Mouse (Mus musculus) lung, postnatal 0 days (tissue): ENCODE measurements at regions not wholly inside any gene's neighbourhood (a gene's known extent, or its start where the extent isn't known, plus 50 kb on each side); places are given as distances from the start of the nearest gene placed in this dataset.

Source experiments
- ATAC-seq: fragments of 200-750 bp; cut with Nextera tagmentation; 2 replicates; pipeline ENCODE4 v1.8.0; 2017; ENCODE audit warnings: moderate library complexity
- DNase-seq: peaks from one replicate; pipeline ENCODE4 v3.0.0-alpha.2; 2016; ENCODE audit warnings: low spot score
- H3K27ac ChIP-seq: fragments of 300-500 bp; sonication (generic); 2 replicates; pipeline ENCODE4 v1.5.1; 2014; ENCODE audit warnings: antibody characterized with exemption, mild to moderate bottlenecking, low read length, mixed read lengths
- H3K27me3 ChIP-seq: fragments of 300-500 bp; sonication (generic); replicated peaks from 2 replicates; pipeline ENCODE4 v1.6.1; 2014; ENCODE audit warnings: low read length, mixed read lengths; ENCODE audit not compliant: insufficient read depth
- H3K36me3 ChIP-seq: fragments of 300-500 bp; sonication (generic); 2 replicates; pipeline ENCODE4 v1.6.1; 2014; ENCODE audit warnings: low read length, mixed read lengths; ENCODE audit not compliant: insufficient read depth
- H3K4me1 ChIP-seq: fragments of 300-500 bp; sonication (generic); 2 replicates; pipeline ENCODE4 v1.6.1; 2014; ENCODE audit warnings: antibody characterized with exemption, low read depth, low read length, mixed read lengths; ENCODE audit not compliant: insufficient read depth
- H3K4me2 ChIP-seq: fragments of 300-500 bp; sonication (generic); replicated peaks from 2 replicates; pipeline ENCODE4 v1.6.1; 2014; ENCODE audit warnings: low read depth, mild to moderate bottlenecking, low read length, moderate library complexity, mixed read lengths
- H3K4me3 ChIP-seq: fragments of 300-500 bp; sonication (generic); 2 replicates; pipeline ENCODE4 v1.5.1; 2014; ENCODE audit warnings: low read depth, low read length
- H3K9ac ChIP-seq: fragments of 300-500 bp; sonication (generic); replicated peaks from 2 replicates; pipeline ENCODE4 v1.6.1; 2014; ENCODE audit warnings: low read depth, mild to moderate bottlenecking
- H3K9me3 ChIP-seq: fragments of 300-500 bp; sonication (generic); 2 replicates; pipeline ENCODE4 v1.6.1; 2016; ENCODE audit warnings: low read length, mixed read lengths
- CTCF ChIP-seq: IDR thresholded peaks from 2 replicates; pipeline ENCODE4 v1.5.1; 2016; ENCODE audit warnings: antibody characterized with exemption, mild to moderate bottlenecking
- EP300 ChIP-seq: IDR thresholded peaks from 2 replicates; pipeline ENCODE4 v1.6.1; 2016; ENCODE audit warnings: antibody characterized with exemption, mild to moderate bottlenecking, control low read depth
- WGBS: fragments of 180-500 bp; shearing (Covaris S2); extraction: QIAGEN DNeasy Blood & Tissue Kit; methylation state at CpG from one replicate; pipeline ENCODE4 v1.1.7; 2014; 5-methylcytosine and 5-hydroxymethylcytosine counted together

GRCm38 (mm10) chr2:161390954-161391690 is 282.2 kb upstream of the Chd6 start:
- no peak overlapping the region for H3K27ac ChIP-seq
- H3K9me3 ChIP-seq, result no peaks in the 10 kb centered on the region
- DNase-seq (no peak), ATAC-seq (no peak)
- no peak overlapping the region for H3K9ac ChIP-seq
- H3K4me1 ChIP-seq, result no peaks in the 10 kb centered on the region
- H3K4me3 ChIP-seq, result no peak overlapping the region
- 73% methylated on average over 15 of the region's 15 CpGs for WGBS
- no peak overlapping the region for H3K4me2 ChIP-seq
- TF ChIP-seq EP300 (no peak), CTCF (no peak)
- H3K27me3 ChIP-seq, result no peaks in the 10 kb centered on the region
- no peaks in the 10 kb centered on the region for H3K36me3 ChIP-seq

- ATAC-seq (no peak), DNase-seq (no peak)
- H3K4me3 ChIP-seq, result no peak overlapping the region
- H3K9me3 ChIP-seq, result no peaks in the 10 kb centered on the region
- TF ChIP-seq CTCF (no peak), EP300 (no peak)
- H3K9ac ChIP-seq, result no peak overlapping the region
- no peak overlapping the region for H3K4me2 ChIP-seq
- no peaks in the 10 kb centered on the region for H3K36me3 ChIP-seq
- H3K27me3 ChIP-seq, result no peaks in the 10 kb centered on the region
- H3K27ac ChIP-seq, result no peak overlapping the region
- 83% methylated on average over 5 of the region's 5 CpGs for WGBS
- H3K4me1 ChIP-seq, result no peaks in the 10 kb centered on the region
Measured at GRCm38 (mm10) chr2:161389318-161389835, 280.5 kb upstream of the Chd6 start.

GRCm38 (mm10) chr2:161387054-161387453 is 278.2 kb upstream of the Chd6 start:
- no peak overlapping the region for H3K27ac ChIP-seq
- 51% methylated on average over 6 of the region's 6 CpGs for WGBS
- no peak overlapping the region for H3K4me3 ChIP-seq
- no peaks in the 10 kb centered on the region for H3K9me3 ChIP-seq
- no peaks in the 10 kb centered on the region for H3K4me1 ChIP-seq
- no peaks in the 10 kb centered on the region for H3K27me3 ChIP-seq
- no peaks in the 10 kb centered on the region for H3K36me3 ChIP-seq
- H3K9ac ChIP-seq, result no peak overlapping the region
- TF ChIP-seq CTCF (no peak), EP300 (no peak)
- ATAC-seq, result no peak
- no peak overlapping the region for H3K4me2 ChIP-seq
- no peak for DNase-seq

GRCm38 (mm10) chr2:161382411-161382810 is 273.5 kb upstream of the Chd6 start:
- Histone ChIP-seq H3K4me1 (no peaks in the 10 kb centered on the region), H3K36me3 (no peaks in the 10 kb centered on the region), H3K9me3 (no peaks in the 10 kb centered on the region), H3K4me2 (no peak overlapping the region), H3K27ac (no peak overlapping the region), H3K9ac (no peak overlapping the region), H3K27me3 (no peaks in the 10 kb centered on the region), H3K4me3 (no peak overlapping the region)
- ATAC-seq, result no peak
- no peak for DNase-seq
- 69% methylated on average over 3 of the region's 3 CpGs for WGBS
- TF ChIP-seq EP300 (no peak), CTCF (no peak)

GRCm38 (mm10) chr2:161378313-161378712 is 269.4 kb upstream of the Chd6 start:
- no peak for DNase-seq
- no peak for TF ChIP-seq EP300
- TF ChIP-seq CTCF, result no peak
- Histone ChIP-seq H3K4me2 (no peak overlapping the region), H3K27ac (no peak overlapping the region), H3K4me3 (no peak overlapping the region), H3K9me3 (no peaks in the 10 kb centered on the region), H3K4me1 (no peaks in the 10 kb centered on the region), H3K9ac (no peak overlapping the region), H3K27me3 (no peaks in the 10 kb centered on the region), H3K36me3 (no peaks in the 10 kb centered on the region)
- 74% methylated on average over 4 of the region's 4 CpGs for WGBS
- no peak for ATAC-seq

- WGBS, result 54% methylated on average over 3 of the region's 3 CpGs
- no peaks in the 10 kb centered on the region for H3K36me3 ChIP-seq
- no peaks in the 10 kb centered on the region for H3K27me3 ChIP-seq
- no peak overlapping the region for H3K4me3 ChIP-seq
- H3K9me3 ChIP-seq, result no peaks in the 10 kb centered on the region
- DNase-seq (no peak), ATAC-seq (no peak)
- no peak overlapping the region for H3K9ac ChIP-seq
- TF ChIP-seq EP300, result no peak
- no peak for TF ChIP-seq CTCF
- no peak overlapping the region for H3K27ac ChIP-seq
- no peak overlapping the region for H3K4me2 ChIP-seq
- no peaks in the 10 kb centered on the region for H3K4me1 ChIP-seq
Measured at GRCm38 (mm10) chr2:161362325-161362724, 253.4 kb upstream of the Chd6 start.
